Mouse (Mus musculus): ENCODE data around the gene Cast.

Gene Cast

DNA sequence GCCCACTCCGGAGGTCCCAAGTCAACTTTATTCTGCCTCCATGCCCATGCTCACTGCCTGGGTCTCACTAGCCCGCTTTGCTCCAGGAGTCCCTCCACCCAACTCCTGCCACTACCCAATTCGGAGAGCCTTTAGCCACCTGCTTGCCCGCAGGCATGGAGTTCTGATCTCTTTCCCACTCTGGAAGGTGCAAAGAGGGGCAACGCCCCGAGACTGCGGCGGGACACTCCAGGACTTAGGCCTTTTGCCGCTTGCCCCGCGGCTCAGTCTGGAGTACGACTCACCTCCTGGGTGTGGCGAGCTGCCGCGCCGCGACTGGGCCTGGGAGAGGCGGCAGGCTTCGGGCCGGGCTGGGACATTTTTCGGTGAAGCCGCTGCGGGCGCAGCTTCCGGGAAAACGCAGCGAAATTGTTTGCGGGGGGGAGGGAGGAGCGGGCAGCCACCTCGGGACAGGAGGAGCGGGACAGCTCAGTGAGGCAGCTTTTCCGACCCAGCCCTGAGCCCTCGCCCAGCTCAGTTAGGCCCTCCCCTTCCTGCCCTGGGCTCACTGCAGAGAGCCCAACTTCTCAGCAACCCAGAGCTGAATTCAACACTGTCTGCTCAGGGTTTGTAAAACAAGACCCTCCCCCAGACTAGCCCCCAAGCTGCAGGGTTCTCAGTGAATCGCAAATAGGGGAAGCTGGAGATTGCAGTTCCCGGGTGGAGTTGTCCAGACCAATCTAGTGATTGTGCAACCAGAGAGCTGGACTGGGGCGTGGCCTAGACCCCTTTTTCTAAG lies at the start of gene Cast:
Gene Cast (minus strand): TSS at position 659 of the 778 bp plus-strand sequence.
- DNase-seq: no peak

DNA sequence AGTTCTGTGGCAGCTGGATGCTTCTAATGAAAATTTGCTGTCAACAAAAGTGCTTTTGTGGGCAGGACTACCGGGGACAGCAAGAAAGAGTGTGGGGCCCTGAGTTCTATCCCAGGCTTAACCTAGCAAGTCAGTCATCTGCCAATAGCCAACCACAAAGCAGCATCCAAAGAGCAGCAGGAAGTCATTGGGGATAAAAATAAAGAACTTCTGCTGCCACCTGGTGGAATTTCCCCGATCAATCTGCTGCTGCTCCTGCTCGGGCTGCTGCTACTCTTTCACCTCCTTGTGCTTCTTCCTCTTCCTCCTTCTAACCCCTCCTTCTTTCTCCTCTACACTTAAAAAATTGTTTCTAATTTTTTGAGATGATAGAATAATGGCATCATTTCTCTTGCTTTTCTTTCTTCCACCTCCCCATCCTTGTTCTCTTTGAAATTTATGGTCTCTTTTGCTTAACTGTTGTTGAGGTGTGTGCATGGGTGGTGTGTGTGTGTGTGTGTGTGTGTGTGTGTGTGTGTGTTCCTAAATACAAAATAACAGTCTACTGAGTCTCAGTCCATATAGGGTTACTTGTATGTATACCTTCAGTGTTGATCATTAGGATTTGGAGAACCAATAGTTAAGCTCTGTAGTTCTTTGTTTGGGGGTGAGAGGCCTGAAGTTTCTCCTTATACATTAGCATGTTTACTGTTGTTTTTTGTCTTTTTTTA lies 45.9 kb upstream of the Cast start:
- peak; percentile 43 for DNase-seq

DNA sequence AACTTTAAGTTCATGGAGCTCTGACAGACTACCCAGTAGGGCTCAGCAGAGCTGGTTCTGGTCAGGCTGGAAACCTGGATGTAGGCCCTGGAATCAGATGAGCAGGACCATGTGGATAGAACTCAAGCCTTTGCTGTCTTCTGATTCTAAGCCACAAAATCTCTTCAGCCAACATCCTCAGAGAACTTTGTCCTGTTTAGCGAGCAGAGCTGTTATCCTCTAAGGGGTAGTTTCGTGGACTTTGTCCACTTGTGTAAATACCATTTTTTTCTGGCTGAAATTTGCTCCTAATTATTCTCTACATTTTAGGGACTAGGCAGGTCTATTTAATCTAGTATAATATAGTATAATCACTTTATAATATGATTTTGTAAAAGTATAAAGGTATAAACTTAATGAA lies 42.2 kb upstream of the Cast start:
- DNase-seq: no peak

GRCm38 (mm10) chr13:74845886-74846285 lies 37.3 kb upstream of the Cast start:
- DNase-seq: no peak

- DNase-seq: no peak
These were observed 25.9 kb upstream of the Cast start for GRCm38 (mm10) chr13:74834543-74834942.

DNA sequence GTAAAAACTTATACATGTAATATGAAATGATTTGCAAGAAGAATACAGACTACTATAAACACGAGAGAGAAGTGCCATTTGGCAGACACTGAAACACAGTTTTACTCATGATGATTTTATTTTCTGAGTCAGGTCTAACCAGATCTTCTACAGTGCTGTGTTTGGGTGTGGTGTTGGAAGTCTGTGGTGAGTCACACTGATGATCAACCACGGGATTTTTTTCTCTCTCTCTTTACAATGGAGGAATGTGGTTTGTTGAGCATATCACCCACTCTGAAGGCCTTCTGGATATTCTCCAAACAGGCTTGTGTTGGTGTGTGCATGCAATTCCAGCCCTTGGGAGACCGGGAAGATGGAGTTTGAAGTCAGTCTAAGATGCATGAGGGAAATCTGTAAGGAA lies 13.5 kb upstream of the Cast start:
- DNase-seq: no peak

DNA sequence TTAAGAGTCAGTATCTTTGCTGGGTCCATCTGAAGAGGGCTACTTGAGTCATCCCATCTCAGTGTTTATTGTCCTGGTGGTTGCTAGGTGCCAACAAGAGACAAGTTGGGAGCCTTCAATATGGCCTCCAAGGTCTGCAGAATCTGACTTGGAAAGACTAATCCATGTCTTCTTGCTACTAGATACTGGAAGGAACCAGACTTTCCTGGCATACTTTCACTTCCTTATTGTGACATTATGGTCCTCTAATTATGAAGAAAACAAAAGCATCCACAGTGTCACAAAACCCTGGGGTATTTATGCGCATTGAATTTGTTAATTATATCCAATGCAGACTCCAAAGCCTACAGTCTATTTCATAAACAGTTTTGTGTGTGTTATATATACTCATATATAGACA lies 7.1 kb upstream of the Cast start:
- no peak for DNase-seq

DNA sequence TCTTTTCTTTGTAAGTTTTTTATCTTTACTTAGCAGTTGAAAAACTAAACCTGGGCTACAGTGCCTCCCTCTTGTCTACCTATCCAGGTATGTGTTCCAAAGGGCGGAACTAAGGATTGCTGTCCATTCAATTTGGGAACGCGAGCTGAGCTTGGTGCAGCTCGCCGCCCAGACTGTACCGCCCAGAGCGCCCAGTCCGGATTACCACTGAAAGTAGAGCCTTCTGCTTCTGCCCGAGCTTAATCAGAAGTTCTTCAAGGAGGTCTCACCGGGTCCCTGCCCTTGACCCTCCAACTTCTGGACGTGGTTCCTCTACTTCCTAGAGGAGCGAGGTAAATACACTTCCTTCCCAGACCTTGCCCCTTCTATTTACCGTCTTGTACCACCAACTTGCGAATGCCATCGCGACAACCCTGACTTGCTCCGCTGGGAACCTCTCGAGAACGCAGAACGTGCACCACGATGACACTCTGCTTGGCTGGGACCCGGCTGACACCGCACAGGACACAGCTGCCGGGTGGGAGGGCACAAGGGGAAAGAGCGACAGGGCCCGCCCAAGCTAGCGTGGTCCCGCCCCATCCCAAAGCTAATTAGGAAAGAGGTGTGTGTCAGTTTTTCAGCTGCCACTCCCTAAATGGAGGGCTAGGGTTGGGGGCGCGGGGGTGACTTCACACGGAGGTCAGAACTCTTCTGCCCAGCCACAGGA lies 1.0 kb downstream of the Cast start:
- DNase-seq: no peak

GRCm38 (mm10) chr13:74806934-74807333 lies 1.7 kb downstream of the Cast start:
- DNase-seq: no peak

- DNase-seq: no peak
These were observed 14.2 kb downstream of the Cast start for GRCm38 (mm10) chr13:74794435-74794834.

- no peak for DNase-seq
These were observed 20.9 kb downstream of the Cast start for GRCm38 (mm10) chr13:74787681-74788080.

- DNase-seq: no peak
These were observed 36.5 kb downstream of the Cast start for GRCm38 (mm10) chr13:74772151-74772550.

DNA sequence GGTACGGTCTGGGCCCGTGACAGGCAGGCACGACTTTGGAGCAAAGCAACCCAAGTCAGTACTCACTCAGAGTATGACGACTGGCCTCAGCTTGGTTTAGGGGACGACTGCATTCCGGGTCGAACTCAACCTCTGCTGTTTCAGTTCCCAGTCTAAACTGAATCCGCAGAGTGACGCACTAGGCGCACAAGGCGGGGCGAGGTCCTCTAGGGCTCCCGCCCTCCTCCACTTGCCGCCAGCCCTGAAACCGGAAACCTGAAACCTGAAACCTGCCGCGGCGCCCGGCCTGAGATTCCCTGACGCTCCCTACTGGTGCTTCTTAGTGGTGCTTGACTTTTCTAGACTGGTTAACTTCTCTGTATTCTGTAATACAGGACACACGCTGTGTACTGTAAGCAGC lies 38.1 kb downstream of the Cast start:
- peak; percentile 76 for DNase-seq

GRCm38 (mm10) chr13:74769871-74770270 lies 38.7 kb downstream of the Cast start:
- DNase-seq: no peak

GRCm38 (mm10) chr13:74767186-74767585 lies 41.4 kb downstream of the Cast start:
- no peak for DNase-seq

DNA sequence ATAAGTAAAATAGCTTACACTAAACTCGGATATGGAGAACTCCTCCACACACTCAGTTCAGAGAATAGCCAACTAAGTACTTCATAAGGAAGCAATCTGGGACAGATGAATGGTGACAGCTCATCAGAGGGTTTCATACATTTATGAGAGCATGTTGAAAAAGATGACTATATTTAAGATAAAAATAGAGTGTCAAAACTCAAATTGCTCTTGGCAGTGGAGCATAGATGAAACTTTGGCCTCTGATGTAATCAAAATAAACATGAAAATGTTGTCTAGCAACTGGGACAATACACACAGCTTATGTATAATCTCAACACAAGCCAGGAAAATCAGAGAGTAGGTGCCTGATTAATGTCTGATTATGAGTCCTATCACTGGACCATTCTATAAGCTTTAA lies 45.9 kb downstream of the Cast start:
- no peak for DNase-seq

DNA sequence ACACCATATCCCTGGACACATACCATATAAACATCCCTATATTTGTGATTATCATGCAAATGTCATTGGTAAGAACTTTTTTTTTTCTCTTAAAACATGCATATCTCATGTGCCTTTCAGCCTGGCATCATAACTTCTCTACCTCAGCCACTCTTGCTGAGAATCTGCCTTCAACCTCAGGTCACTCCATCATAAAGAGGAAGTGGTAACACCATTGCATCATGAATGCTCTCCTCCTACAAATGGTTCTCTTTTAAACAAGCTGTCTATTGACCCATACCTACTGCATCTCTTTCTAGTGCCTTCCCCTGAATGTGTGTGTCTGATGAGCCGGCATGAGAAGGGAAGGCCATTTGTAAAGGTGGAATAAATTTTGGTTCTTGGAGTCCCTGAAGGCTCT lies 49.5 kb downstream of the Cast start:
- no peak for DNase-seq

DNA sequence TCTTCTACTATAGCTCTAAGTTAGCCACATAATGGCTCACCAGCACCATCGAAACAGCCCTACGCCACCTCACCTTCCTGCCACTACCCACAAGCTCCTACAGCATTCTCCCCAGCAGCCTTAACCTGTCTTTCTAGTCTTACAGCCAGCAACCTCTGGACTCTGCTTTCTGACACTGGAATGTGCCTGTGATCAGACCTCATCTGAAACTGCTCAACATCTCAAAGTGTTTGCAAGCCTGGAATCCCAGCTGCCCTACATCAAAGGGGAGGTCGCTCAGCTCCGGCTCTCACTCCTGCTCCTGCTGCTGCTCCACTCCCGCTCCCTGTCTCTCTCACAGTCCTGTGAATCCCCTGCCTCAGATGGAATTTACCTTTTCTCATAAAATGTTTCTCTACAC lies 65.4 kb downstream of the Cast start:
- no peak for DNase-seq

GRCm38 (mm10) chr13:74736396-74736795 lies 72.2 kb downstream of the Cast start:
- no peak for DNase-seq

- no peak for DNase-seq
These were observed 72.8 kb downstream of the Cast start for GRCm38 (mm10) chr13:74735834-74736233.

GRCm38 (mm10) chr13:74733726-74734125 lies 74.9 kb downstream of the Cast start:
- DNase-seq: no peak

DNA sequence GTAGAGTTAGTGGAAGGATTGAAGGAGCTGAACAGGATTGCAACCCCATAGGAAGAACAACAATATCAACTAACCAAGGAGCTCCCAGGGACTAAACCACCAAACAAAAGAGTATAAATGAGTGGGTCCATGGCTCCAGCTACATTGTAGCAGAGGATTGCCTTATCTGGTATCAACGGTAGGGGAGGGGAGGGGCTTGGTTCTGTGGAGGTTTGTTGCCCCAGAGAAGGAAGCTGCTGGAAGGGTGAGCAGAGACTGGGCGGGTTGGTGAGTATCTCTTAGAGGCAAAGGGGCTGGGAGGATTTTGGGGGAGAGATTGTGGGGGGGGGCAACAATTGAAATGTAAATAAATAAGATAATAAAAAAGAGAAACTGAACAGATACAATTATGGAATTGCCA lies 89.6 kb downstream of the Cast start:
- DNase-seq: no peak

DNA sequence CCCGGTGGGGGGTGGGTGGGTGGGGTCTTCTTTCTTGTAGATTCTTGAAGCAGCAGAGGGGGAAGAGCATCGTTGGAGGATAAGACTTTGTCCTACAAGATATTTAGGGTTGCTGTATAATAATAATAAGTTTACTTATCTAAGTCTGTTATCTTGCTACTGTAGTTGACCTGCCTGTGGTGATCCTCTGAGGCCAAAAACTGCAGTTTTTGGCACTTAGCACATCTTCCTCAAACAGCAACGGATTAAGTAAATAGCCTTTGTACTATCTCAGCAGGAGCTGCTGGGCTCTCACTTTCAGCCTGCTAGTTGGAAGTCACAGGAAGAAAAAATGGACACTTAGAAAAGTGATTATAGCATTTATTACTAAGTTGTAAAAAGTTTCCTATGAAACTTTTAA lies 112.4 kb downstream of the Cast start:
- DNase-seq: no peak
